Mouse (Mus musculus) spleen, embryonic (tissue): ENCODE results near the gene Tfb1m.

Experiments
- CTCF ChIA-PET: fragments of 350-600 bp; sonication (Branson Sonifier 250); formaldehyde crosslinking; loops from one replicate; lab custom pipeline; 2022; lab: Charles Lee

Gene Tfb1m

DNA sequence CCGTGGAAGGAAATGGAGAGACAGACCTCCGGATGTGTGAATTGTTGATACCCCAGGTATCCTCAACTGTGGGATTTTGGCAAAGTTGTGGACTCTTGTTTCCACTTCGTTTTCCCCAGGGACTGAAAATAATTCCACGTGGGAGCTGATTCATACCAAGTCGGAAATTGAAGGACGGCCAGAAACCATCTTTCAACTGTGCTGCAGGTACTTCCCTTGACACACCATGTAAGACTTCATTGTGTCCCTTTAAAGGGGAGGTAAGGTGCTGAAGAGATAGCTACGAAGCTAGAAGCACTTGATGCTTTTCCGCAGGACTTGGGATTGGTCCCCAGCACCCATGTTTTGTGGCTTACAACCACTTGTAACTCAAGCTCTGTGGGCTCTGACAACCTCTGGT lies 41.7 kb downstream of the Tfb1m start:
- CTCF ChIA-PET, result no interaction called here

DNA sequence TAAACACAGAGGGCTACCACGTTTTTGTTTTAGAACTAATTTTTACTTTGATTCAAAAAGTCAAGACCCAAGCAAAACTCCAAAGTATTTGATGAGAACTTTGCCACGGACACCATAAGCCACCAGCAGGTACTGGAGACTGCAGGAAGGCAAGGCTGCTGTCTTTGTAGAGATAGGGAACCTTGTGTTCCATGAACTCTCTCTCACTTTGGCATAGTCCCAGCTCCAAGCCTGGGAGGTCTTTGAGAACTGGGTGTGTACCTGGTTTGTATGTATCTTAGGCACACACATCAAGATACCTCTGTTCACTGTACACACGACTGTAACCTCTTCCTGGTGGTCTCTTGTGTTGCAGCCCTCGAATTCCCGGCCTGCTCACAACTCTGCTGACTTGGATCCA lies 43.3 kb downstream of the Tfb1m start:
- CTCF ChIA-PET, result no interaction called here

DNA sequence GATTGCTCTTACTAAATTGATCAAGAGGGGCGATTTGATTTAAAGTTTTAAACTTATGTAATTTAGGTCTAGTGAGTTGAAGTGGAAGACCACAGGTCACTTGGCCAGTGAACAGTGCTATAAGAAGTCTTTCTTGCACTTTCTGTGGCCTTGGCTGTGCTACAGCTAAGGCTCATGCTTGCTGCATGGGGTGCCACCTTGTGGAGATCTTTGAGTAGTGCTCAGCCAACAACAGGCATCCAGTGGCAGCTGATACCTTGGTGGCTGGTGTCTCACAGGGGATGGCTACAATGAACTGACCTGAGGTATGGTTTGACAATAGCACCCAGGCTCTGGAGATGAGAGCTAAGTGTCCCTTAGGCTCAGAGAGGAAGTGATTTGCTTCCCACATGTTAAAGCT lies 47.7 kb downstream of the Tfb1m start:
- CTCF ChIA-PET, result no interaction called here

DNA sequence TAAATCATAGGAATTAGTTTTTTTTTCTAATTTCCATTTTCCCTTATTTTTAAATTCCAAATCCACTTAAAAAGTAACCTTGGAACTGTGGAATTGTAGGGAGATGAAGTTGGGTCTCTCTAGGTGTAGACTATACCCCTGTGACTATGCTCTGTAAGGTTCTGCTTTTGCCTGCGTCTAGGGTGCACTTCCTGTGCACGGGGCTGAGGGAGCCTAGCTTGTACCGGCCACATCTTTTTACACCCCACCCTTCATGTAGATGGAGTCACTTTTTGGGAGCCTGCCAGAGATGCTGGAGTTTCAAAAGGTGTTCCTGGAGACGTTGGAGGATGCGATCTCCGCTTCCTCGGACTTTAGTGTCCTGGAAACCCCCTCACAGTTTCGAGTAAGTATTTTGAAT lies 51.1 kb downstream of the Tfb1m start:
- CTCF ChIA-PET, result no interaction called here

DNA sequence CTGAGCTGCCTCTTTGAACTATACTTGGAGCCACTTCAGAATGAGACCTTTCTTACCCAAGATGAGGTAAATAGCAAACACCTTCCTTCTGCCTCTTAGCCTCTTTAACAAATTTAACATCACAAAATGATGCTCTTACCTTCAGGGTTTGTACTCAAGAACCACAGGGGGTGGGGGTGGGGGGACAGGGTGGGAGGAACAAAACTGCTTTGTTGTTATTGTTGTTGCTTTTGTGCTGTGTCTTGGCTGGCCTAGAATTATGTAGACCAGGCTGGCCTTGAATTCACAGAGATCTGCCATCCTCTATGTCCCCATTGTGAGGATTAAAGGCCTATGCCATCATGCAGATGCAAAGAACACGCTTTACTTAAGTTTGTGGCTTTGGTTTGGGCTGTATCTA lies 51.9 kb downstream of the Tfb1m start:
- CTCF ChIA-PET, result no interaction called here

DNA sequence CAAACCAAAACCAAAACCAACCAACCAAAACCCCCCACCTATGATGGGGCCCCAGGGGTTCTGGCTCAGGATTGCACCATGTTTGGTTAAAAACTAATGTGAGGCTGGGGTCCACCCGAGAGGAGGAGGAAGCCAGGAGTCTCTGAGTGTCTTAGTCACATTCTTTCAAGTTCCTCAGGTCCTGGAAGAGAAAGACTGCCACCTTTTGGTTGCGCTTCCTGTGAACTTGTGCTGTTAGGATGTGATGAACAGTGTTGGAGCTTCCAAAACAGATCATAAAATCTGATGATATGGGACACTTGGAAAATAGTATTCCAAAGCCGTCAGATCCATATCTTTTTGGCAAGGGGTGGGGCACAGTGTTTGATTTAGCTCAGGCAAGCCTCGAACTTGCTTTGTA lies 56.6 kb downstream of the Tfb1m start:
- CTCF ChIA-PET, result no interaction called here

DNA sequence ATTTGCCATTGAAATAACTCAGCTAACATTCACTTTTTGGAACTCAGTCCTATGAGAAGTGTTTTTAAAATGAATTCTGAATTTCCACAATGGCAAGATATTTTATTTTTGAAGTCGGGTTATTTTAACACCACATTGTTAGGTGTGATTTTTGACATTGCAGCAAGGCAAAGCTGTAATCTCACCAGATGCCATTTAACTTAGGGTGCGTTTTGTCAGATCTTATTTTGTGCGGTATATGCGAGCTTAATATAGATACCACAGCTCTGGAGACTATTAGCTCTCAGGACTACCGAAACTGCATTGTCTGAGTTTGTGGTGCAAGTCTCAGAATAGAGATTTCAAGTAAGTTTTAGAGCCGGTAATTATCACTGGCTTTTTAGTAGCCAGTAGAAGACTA lies 57.5 kb downstream of the Tfb1m start:
- CTCF ChIA-PET, result no interaction called here

DNA sequence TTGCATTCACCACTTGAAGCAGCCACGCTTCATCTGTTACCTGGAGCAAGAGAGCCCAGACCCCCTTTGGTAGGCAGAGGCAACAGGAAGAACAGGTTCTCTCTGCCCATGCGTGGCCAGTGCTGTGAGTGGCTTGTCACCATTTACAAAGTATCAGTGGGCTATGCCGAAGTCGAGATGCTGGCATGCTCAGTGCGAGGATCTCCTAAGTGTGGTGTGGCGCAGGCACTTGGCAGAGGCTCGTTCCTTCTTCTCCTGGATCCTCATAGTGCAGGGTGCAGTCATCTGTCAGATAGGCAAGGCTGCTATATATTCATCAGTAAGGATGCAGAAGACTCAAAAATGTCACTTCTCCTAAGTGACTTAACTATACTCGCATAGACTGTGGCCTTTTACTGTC lies 58.1 kb downstream of the Tfb1m start:
- CTCF ChIA-PET, result no interaction called here

DNA sequence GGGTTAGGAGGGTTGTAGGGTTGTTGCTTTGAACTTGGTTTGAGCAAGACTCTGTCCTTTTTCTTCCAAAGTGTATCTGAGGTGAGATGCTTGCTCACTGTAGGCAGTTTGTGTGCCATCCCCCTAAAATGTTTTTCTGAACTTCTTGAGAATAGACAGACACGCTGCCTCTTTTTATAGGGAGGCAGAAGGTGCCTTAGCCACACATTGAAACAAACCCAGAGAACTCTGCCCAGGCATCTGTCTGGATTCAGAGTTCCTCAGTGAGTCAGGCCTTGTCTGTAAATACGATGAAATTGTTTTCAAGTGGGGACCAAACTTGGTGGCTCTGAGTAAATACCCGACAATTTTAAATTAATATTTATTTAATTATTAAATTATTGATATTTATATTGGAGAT lies 59.0 kb downstream of the Tfb1m start:
- CTCF ChIA-PET, result no interaction called here

DNA sequence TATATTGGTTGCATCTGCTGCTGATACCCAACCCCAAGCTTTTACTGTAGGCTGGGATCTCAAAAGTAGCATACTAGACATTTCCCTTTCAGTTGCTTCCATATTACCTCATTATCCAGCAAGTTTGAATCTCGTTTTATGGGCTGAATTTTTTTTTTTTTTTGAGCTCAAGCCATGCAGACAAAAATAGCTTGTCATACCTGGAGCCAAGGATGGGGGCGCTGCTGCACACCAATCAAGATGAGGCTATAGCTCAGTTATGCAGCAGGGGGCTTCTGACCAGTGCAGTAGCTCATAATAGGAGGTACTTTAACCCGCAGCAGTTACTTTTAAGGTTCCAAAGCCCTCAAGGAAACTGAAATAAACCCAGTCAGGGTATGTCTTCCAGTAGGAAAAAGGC lies 59.5 kb downstream of the Tfb1m start:
- CTCF ChIA-PET, result no interaction called here

DNA sequence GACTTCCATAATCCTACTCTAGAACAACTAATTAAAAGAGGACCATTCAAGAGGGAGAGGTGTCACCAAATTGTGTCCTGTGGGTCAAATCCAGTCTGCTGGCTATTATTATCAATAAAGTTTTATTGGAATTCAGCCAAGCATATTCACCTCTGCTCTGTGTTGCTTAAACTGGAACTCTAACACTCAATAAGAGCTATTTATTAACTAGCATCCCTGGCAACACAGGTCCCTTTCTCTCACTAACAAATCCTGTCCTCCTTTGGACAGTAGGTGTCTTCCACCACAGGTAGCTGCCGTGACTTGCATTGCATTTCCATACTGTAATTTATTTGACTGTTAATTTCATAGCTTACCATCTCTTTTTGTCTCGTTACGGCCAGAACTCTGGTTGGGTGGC lies 61.5 kb downstream of the Tfb1m start:
- CTCF ChIA-PET, result interaction anchor here (0.5 kb wide), 1 partner anchor 59 kb away, joined by 4 read pairs; no protein-coding TSS in a partner anchor

DNA sequence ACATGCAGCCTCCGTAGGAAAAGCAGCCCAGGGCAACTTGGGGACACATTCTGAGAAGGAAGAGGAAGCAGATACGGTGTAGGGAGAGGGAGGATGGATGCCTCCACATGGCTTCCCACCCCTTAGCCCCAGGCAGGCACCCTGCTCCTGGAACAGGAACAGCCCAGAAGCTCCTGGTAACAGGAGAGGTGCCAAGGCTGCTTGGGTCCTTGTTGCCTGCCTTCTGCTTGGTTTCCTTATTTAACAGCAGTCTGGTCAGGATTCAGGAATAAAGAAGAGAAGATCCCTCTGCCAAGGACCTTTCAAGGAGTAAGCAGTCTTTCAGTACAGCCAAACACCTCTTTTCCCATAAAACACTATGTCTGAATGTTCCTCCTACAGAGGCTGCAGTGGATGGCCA lies 62.0 kb downstream of the Tfb1m start:
- CTCF ChIA-PET, result interaction anchor here (0.5 kb wide), 1 partner anchor 59 kb away, joined by 4 read pairs; no protein-coding TSS in a partner anchor

DNA sequence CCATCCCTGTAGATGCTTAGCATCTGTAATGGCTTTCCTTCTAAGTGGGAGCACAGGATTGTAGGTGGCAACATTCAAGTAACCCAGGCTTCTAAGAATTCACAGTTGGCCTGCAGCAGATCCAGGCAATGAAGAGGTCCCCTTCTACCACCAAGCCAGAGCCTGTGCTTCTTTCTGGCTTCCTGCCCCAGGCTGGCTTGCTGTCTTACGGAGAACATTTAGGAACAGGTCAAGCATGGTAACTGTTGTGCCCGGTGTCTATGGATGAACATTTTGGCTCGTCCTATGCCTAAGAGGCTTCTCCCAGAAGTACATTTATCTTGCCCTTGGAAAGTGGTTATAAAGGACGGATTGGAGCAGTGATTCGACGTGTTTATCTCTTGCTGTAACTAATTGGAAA lies 65.9 kb downstream of the Tfb1m start:
- CTCF ChIA-PET, result no interaction called here

DNA sequence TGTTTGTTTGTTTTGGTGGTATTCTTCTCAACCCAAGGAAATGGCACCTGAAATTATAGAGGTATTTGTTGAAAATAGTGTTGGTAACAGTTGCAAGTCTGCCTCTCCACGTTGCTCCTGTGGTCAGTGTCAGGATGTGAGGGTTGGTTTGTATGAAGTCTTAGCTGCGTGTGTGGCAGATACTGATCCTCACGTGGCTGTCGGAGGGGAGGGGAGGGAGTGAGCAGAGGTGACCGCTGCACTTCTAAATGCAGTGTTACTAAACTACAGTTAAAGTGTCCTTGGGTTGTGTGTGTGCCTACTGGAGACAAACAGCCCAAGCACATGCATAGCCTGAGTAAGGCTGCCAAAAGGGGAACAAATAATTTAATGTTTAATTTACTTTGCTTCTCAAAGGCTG lies 66.5 kb downstream of the Tfb1m start:
- CTCF ChIA-PET, result no interaction called here

DNA sequence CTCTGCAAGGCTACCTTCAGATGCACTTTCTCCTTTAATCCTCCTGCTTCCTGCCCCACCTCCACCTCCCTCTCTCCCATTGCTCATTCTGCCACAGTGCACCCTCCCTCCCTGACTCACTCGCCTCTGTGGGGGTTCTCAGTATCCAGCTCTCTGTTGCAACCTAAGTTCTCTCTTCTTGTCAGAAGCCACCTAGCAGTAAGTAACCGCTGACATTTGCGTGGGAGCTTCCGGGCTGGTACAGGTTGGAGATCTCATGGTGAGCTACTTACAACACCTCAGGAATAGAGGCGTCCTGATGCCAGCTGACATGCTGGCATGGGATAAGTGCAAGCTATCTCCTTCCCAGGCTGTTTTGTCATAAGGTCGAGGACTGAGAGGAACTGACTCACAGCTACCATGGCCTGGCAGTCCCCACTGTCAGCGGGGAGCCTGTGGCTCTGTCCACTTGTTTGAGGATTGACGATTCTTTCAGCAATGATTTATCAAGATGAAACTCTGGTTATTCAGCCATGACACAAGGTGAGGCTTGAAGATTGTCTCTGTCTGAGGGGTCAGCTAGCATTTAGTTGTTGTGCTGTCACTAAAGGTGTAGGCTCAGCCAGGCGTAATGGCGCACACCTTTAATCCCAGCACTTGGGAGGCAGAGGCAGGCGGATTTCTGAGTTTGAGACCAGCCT lies 67.2 kb downstream of the Tfb1m start:
- CTCF ChIA-PET, result no interaction called here

DNA sequence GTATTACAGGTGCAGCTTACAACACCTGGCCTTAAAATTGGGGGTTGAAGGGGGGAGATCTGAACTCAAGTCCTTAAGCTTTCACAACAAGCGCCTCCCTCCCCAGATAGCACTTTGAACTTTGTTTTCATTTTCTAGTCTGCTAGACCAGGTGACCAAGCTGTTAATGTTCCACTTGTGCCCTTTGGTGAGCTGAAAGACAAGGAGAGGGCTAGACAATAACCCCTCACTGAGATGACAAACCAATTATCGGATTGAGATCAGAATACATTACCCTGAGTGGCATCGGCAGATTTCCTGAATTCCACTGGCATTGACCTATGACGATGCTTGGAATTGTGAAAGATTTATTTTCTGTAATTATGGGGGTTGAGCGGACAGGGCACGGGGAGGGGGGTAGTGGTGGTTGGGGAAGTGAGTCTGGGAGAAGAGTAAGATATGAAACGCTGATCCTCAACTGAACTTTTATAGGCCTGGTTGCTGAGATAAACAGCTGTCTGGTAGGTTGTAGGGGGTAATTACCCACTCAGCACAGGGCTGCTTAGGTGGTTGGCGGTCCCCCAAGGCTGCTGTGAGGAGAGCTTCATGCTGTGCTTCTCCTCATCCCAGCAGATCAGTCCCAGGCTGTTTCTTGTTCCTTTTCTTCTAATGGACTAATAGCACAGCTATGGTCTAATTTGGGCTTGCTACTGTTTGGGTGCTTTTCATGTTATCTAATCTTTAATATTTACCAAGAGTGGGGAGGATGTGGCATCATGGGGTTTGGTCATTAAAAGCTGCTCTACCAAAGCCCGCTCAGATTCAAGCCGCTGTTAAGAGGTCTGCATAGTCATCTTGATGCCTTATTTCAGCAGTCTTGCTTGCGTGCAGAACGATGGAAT lies 69.6 kb downstream of the Tfb1m start:
- CTCF ChIA-PET, result no interaction called here

DNA sequence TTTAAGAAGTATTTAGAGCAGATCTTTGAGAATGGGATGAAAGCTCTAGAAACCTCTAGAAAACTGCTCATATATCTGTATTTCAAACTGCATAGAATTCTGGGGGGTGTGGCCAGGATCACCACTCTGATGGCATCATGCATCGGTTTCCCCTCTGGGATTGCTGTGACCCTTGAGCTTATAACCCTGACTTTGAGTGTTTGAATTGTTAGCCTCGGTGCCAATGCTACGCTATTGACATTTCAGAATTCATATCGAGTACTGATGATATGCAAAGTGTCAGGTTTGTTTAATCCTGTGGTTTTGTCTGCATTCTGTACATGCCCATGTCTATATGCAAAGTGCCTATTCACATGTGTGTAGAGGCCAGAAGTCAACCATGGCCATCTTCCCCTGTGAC lies 70.4 kb downstream of the Tfb1m start:
- CTCF ChIA-PET, result no interaction called here

DNA sequence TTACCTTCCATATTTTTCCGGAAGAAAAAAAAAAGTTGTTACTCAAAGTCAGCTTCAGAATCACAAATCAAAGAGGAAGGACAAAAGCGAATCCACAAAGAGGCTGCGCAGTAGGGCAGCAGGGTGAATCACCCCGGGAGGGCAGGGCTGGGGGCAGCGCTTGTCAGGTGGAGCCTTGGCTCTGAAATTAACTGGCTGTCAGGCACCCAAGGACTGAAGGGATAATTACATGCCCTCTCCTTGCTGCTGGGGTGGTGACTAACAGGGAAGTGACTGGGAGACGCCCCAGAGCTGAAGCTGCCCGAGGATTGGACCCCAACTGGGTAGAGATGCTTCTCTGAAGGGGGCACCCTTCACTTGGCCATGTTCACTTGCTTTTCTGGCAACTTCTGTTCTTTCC lies 71.7 kb downstream of the Tfb1m start:
- CTCF ChIA-PET, result no interaction called here

DNA sequence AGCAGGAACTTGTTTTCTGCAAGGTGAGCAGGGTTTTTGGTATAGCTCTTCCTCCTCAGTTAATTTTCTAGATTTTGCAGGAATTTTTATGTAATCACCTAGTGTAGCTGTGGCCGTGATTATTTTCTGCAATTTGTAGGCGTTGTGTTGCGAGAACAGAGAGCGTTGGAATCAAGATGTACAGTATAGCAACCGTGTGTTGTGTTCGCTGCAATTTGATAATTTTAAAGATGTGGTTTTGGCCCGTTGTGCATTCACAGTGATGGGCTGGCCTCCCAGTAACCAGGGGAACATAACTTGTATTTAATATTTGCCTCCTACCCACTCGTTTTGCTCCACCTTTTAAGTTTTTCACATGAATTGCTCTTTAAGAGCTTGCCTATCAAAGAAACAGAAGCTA lies 74.5 kb downstream of the Tfb1m start:
- CTCF ChIA-PET, result no interaction called here

DNA sequence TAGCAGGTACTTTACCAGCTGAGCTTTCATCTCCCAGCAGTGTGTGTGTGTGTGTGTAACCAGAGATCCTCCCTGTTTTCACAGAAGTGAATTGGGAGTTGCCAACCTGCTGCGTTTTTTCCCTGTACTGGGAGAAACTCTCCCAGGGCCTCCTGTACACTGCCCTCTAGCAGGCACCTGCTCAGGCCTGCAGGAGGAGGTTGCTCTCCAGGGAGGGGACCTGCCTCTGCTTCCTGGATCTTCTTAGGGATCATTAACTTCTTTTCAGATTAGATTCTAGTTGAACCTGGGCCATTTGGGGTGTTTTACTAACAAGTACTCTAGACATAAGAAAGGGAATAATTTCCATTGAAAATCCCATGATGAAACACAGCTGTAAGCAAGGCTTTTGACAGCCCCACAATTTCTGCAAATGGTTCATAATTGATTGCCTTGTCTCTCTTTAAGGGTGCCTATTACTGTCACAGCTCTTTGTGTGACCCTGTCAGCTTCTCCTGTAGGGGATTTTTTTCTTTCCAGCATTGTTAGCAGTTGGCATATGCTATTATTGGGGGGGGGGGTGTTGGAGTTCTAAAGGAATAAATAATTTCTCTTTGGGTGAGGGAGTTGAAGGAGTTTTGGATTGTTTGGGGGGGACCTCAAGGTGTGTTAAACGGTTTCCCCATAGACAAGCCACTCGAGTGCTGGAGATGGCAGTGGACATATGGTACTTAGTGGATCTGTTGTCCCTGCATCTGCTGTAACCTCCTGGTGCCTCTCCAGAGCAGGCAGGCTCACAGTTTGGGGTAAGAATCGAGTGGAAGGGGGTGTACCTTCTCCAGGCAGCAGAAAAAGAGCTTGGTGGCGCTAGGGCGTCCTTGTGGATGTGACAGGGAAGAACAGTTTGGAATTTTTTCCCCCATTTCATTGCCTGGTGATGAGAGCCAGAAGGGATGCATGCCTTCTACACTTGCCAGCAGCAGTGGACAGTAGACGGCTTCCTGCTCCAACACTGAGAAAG lies 75.7 kb downstream of the Tfb1m start:
- CTCF ChIA-PET, result interaction anchor here (0.6 kb wide), 1 partner anchor 86 kb away, joined by 11 read pairs; no protein-coding TSS in a partner anchor

DNA sequence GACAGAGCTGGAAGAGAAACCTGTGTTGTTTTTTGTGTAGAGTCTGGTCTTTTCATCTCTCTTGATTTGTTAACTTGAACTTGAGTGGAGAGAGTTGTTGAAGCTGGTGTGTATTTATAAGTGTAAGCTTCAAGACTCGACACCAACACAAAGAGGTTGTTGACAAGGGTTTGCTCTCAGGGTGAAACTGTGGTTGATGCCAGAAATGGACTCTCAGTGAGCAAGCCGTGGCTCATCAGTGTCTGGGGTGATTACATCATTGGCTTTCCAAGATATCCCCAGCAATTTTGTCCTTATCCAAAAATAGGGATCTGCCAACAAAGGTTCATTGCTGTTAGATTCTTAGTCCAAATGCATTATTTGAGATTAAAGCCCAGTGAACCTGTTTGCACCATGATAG lies 81.0 kb downstream of the Tfb1m start:
- CTCF ChIA-PET, result no interaction called here

DNA sequence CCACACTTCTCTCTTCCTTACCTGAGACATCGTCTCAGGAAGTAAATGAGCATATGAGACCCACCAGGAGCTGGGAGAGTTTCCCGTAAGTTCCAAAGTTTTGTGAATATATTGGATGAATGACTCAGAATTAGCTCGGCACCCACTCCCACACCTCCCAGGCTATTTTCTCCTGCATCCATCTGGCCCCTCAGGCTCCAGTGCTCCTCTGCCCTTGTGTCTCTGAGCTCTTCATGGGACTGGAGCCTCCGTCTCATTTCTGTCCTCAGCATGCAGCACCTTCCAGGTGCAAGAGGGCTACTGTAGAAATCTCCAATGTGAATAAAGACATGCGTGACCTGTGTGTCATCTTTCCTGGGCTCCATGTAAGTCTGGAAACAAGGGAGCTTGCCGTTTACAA lies 85.6 kb downstream of the Tfb1m start:
- CTCF ChIA-PET, result interaction anchor here (1.3 kb wide), 1 partner anchor 22 kb away, joined by 4 read pairs; no protein-coding TSS in a partner anchor
